Mouse (Mus musculus): ENCODE measurements around the gene Dlx1.
A peak's percentile ranks its signal among the peaks of the same experiment; 100 is the strongest.

Dlx1 gene

DNA sequence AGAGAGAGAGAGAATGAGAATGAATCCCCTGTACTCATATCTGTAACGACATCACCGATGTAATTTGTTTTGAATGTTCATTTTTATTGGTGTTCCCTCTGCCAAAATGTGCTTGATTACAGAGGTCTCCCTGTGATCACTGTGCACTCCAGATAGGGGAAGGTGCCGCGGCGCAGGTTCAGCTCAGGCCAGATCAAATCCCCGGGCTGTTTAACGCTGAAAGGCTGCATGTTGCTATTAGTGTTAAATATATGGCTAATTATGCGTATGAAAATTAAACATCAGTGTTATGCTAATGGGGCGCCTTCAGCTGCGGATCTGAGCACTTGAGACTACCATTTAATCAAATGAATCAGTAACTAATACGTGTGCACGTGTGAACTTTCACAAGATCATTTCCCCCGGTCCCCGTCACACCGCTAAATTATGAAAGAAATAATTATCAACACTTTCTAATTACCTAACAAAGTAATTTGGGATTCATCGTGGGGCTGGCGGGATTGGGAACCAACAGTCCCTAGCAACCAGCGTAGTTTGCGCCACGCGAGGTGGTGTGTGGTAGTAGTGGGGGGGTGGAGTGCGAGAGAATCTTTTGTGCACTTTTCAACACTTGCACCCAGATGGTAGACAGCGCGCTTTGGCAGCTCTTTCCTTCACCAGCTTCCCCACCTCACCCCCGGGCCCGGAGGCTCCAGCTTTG is at the start of gene Dlx1:
Gene Dlx1 (plus strand): TSS at position 100 of the 700 bp plus-strand sequence.
- no peak for DNase-seq (ENCODE audit: low read depth, low spot score)

DNA sequence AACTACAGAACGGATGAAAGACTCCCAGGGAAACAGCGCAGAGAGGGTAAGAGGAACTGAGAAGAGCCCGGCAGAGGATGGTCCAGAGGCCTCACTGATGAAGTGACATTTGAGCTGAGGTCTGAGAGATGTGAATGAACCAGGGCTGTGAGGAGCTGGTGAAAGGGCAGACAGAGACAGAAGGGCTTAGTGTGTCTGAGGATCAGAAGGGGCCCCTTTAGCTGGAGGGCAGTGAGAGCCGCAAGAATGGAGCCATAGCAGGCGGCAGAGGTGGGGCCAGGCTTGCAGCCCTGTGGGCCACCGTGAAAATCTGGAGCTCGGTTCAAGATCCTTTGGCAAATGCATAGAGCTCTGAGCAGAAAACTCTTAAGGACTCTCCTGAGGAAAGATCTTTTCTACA is 48.0 kb upstream of the Dlx1 start:
- DNase-seq (ENCODE audit: low read depth, low spot score), result no peak

DNA sequence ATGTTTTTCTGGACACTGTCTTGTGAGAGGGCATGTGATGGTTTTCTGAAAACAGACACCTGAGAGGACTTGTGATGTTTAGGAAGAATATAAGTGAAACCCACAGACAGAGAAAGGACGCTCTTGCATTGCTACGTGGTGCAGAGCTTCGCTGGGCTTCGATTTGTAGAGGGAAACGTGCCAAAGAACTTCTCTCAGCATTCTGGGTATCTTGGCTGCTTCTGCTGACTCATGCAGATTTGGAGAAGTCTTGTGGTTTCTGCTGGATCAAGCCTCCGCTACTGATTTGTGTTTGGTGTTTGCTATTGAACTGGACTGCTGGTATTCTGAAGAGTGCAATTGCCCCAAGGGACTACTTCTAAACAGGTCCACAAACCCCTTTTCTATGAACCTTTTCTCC is 46.1 kb upstream of the Dlx1 start:
- DNase-seq (ENCODE audit: low read depth, low spot score), result peak; percentile 55

DNA sequence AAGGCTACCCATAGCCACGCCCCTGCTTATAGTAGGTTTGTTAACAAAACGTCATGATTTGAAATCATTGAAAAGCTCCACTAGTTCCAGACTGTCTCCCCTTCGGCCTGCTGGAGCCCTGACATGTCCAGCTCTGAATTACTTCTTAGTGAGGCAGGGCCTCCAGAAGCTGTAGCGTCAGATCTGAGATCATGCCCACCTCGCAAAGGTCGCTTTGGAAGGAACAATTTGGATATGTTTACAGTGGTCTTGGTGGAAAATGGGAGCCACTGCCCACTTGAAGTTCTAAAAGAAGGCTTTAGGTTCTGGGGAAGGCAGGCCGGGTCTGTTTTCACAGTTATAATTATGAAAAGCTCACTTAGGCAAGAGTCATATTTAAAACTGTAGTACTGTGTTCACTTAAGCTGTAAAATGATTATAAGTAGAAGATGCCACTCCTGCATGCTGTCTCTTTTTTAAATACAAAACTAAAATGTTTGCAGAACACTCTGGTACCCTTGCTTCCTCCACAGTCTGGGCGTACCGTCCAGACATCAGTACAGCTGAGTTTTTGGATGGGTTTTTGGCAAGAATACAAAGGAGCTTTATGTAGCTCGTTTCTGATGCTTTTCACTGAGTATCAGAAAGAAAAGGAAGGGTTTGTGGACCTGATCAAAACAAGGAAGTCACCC is 44.7 kb upstream of the Dlx1 start:
- DNase-seq (ENCODE audit: low read depth, low spot score), result no peak

DNA sequence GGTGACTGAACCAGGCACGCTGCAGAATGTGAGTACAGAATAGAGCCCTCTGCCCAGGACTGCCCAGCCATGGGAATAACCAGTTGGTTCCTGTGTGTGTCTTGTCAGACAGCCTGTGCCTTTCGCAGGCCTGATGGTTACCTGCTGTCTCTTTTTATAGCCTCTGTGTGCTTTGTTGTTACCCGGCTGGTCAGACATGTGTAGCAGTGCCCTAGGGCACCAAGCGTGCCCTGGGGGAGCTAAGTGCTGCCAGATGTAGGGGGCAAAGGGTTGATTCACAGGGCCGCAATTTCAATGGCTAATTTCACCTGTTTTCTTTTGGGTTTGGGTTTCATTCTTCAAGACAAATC is 44.2 kb upstream of the Dlx1 start:
- DNase-seq (ENCODE audit: low read depth, low spot score), result no peak

DNA sequence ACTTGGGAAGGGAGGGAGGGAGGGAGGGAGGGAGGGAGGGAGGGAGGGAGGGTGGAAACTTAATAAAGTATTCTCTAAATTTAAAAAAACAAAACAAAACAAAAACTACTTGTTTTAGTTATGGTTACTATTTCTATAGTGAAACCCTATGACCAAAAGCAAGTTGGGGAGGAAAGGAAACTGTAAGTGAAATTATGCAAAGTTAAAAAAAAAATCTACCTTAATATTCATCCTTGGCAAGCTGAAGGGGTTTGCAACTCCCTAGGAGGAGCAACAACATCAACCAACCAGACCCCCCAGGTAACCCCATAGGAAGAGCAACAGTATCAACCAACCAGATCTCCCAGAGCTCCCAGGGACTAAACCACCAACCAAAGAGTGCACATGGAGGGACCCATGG is 36.6 kb upstream of the Dlx1 start:
- no peak for DNase-seq (ENCODE audit: low read depth, low spot score)

DNA sequence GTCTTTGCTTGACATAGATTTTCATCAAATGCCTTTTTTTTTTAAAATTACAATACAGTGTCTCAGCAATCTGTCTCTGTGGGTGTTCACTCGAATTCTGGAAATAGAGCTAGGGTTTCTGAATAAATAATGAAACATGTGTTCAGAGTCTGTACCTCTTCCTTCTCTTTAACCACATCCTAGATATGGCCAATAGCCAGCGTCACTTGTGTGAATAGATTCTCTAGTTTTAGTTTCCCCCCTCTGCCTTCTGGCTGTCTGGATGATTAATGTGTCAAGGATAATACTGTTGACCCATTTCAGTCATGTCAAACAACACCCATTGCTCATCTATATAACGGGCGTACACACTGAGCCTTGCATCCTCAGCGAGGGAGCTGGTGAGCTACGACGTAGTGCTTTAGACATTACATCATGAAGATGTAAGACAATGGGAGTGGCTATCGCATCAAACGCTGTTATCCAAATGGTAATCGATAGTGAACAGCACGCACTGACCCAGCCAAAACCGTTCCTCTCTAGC is 34.7 kb upstream of the Dlx1 start:
- DNase-seq (ENCODE audit: low read depth, low spot score), result no peak

DNA sequence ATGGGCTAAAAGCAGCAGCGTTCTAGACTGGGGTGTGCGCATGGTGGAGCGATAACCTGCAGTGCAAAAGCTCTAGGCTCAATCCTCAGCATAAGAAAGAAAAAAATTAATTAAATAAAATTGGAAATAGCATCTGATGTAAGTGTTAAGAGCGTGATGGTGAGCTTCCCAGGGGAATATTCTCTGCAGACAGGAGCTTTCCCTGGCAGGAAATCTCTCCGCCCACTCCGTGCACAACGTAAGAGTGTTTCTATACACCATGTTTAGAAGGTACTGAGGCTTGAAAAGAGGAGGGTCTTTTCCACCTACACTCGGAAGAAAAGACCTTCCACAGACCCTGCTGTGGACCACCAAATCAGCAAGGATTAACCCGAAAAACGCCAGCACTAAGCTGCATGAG is 33.4 kb upstream of the Dlx1 start:
- no peak for DNase-seq (ENCODE audit: low read depth, low spot score)

DNA sequence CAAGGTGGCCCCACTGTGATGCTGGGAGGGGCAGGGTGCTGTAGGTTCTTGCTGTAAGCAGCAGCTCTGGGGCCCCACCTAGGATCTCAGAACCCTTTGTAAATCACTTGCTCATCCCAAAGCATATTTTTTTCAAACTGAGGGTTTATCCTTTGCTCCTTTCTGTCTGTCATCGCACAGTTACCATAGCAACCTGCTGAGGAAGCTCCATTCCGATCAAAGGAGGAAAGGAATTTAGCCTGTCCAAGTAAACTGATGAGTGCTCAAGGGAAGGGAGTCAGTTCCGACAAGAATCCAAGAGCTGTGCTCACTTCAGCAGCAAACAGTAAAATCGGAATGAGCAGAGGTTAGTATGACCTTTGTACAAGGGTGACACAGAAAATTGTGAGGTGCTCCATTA is 32.9 kb upstream of the Dlx1 start:
- DNase-seq (ENCODE audit: low read depth, low spot score), result no peak

DNA sequence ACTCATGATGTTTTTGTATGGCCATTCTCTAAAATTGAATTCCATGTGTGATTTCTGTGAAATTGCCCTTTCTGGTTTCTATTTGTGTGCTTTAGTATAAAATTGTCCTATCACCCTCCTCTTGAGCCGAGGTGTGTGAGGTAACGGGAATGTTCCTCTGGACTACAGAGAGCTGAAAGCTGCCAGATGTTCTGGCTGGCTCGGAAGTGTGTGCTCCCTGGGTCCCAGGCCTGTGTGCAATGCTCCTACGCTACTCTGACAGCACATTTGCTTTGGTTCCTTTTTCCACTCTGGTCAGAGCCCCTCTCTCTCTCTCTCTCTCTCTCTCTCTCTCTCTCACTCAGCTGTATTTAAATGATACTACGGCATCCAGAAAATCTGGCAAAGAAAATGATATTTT is 30.7 kb upstream of the Dlx1 start:
- peak; percentile 42 for DNase-seq (ENCODE audit: low read depth, low spot score)

DNA sequence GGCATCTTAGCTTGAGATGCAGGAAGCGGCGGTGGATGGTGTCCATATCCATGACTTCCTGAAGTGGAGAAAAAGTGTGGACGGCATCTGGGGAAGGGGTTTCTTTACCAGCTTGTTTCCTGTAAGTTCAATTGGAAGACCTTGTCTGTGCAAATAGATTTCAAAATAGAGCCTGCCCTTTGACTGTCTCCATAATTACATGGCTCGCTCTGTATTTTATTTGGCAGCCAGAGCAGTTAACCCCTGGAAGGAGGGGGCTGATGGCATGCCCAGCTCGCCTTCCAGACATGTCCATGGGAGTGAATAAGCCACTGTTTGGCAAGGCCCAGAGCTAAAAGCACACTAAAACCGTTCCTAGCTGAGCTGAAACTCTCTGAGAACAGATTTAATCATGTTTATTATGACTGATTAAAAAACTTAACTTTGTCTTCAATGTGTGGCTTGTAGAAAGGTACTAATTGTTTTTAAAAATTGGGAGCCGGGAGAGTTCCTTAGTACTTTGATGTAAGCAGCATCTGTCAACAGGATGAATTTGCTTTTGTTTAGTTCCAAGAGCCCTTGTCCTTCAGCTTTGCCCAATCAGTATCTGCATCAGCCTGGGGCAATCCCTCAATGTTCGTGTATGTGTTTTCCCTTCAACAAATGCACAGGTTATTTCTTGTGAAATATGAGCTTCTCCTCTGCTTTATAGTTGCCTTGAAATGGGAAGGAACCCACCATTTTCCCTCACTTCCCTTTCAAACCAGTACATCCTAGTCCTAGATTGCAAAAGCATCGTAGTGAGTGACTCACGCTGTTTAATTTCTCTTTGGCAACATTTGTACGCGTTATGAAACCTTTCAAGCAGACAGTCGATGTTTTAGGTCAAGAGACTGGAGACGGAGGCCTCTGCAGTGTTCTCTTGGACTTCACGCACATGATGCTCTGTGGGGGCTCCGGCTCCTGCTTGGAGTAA is 28.4 kb upstream of the Dlx1 start:
- peak; percentile 92 for DNase-seq (ENCODE audit: low read depth, low spot score)

DNA sequence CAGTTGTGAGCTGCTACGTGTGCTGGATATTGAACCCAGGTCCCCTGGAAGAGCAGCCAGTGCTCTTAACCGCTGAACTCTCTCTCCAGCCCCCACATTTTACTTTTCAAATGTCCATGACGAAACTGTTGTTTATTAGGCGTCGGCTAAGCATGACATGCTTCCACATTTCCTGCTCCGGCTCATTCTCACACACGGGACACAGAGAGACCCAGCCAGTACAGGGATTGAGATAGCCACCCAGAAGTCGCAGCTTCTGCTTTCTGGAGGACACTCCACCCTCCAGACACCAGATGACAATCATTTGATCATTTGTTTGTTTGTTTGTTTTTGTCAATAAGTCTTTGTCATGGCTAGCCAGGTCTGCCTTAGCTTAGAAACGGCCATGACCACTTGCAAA is 23.1 kb upstream of the Dlx1 start:
- no peak for DNase-seq (ENCODE audit: low read depth, low spot score)

DNA sequence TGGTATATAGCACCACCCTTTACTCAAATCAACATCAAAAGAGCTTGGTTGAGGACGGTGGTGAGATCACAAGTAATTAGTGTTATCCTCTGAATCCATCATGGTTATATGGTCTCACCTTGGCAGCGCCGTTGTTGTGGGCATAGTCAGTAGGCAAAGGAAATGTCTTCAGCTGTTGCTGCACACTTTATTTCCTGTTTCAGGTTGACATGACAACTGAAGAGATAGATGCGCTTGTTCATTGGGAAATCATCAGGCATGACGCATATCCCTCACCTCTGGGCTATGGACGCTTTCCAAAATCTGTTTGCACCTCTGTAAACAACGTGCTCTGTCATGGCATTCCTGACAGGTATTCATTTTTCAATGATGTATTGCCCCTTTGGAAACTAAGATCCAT is 16.7 kb upstream of the Dlx1 start:
- no peak for DNase-seq (ENCODE audit: low read depth, low spot score)

DNA sequence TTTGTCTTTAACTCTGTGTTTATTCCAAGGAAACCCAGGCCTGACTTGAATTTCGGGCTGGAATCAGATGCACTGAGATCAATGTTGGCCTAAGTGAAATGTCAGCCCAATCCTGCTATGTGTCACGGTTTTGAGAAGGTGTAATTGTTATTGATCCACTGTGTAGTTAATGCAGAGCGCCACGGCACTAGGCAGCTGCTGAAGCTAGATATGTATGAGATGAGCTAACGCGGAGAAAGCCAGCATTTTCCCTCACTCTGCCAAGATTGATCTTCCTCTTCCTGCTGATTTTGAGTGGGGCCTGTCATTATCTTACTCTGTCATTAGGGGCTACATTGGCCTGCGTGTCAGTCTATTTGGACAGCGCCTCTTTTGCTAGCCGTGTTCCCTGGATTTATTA is 15.6 kb upstream of the Dlx1 start:
- DNase-seq (ENCODE audit: low read depth, low spot score), result no peak

DNA sequence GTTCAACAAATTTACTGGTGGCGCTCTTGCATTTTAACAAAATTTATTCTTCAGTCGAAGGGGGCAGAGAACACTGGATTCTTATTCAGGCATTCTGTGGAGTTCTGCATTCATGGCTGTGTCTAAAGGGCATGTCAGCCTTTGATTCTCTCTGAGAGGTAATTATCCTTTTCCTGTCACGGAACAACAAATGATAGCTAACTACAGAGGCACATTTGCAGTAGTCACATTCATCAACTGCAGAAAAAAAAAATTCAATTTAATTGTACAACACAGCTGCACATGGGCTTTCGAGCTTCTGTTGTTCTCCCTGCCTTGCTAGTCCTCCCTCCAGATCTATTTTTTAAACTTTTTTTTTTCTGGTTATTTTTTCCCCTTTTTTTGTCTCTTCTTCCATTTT is 10.9 kb upstream of the Dlx1 start:
- DNase-seq (ENCODE audit: low read depth, low spot score), result no peak

DNA sequence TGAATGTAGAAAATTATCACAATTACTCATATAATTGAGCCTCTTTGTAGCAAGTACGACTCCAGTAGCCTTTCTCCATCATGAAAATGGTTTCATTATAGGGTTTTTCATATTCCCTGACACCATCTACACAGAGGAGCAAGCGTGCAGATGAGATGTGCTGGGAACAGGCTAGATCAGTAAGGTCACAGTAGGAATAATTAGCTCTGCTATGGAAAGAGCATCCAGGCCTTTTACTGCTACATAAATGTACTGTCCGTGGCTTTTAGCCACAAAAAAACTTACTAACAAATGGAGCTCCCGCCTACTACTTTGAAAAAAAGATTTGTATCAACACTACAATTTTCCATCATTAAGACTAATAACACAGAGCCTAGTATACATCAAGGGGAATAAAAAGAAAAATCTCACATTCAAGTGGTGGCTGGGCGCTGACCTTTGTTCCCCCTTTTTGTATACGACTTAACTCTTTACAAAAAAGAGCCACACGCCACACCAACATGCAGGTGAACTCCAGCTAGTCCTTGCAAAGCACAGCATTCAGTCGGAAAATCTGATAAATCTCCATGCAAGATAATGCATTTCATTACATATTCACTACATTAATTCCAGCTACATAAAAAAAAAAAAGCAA is 10.3 kb upstream of the Dlx1 start:
- DNase-seq (ENCODE audit: low read depth, low spot score), result no peak

DNA sequence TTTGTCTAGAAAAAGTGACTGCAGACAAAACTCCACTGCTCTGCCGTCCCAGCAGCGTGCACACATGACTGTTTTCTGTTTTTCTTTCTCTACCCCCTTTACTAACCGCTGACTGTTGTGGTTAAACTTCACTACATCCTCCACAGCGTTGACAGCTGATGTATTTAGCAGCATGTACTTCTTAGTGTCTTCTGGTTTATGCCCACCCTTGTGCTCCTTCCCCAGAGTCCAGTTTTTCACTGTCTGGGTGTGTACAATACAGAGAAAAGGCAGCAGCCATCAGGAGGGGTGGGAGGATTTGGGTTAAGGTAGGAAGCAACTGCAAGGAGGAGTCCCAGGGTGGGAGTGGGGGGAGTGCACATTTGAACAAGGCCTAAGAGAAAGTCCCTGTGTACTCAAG is 5.0 kb upstream of the Dlx1 start:
- DNase-seq (ENCODE audit: low read depth, low spot score), result no peak

DNA sequence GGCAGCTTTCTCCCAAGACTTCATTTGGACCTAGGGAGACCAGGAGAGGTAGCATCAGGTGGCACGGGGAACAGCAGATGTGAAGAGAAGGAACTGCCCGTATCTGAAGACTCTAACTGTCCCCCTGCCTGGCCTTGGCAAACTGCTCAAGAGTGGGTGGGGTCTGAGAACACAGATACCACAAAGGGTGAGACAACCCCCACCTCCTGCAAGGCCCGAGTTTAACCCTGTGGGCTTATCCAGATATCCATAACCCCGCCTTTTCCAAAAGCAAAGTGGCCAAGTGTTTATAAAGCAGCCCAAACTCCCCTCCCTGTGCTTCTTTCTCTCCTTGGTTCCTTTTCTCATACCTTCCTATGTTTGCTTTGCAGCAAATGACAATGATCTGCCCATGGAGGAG is 4.5 kb upstream of the Dlx1 start:
- no peak for DNase-seq (ENCODE audit: low read depth, low spot score)

DNA sequence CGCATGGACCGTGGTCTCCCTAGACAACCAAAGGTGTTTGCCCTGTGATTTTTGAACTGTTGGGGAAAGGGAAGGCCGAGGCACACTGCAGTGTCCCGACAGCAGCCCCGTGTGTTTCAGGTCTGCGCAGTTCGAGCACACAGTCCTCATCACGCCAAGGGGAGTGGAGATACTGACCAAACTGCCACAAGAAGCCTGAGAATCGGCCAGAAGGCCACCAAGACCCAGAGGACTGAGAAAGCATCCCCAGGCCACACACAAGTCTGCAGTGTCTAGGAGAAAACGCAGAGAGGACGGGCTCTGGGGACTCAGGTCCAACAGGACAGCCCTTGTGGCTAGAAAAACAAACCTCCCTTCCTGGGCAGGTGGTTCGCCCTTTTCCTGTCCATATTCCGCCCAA is 3.1 kb upstream of the Dlx1 start:
- DNase-seq (ENCODE audit: low read depth, low spot score), result no peak

DNA sequence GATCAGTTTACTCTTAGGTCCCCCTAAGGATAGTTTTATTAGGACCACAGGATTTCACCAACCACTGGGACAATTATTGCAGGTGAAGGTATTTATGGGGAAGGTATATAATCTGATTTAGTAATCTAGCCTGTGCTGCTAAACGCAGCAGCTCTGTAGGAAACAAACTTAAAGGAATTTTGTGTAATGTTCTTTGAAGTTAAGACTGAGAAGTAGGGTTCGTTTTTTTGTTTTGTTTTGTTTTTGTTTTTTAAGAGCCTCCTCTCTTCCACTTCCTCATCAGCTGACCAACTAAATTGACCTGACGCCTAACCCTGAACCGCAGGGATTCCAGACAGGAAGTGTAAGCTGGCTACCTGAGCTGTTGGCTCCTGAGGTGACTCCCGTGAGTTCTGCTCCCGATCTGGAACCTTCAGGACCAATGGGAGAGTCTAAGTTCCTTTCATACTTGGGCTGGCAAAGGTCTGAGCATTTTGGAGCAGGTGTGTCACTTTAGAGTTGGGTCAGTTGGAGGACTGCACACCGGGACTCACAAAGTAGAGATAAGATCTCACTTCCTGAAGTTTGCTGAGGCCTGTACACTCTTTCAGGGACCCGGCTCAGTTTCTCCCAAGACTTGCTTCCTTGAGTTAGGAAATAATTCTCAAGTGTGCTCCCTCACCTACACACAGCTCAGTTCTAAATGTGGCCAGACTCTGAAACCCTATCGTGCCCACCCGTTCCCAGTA is 1.2 kb upstream of the Dlx1 start:
- DNase-seq (ENCODE audit: low read depth, low spot score), result no peak

DNA sequence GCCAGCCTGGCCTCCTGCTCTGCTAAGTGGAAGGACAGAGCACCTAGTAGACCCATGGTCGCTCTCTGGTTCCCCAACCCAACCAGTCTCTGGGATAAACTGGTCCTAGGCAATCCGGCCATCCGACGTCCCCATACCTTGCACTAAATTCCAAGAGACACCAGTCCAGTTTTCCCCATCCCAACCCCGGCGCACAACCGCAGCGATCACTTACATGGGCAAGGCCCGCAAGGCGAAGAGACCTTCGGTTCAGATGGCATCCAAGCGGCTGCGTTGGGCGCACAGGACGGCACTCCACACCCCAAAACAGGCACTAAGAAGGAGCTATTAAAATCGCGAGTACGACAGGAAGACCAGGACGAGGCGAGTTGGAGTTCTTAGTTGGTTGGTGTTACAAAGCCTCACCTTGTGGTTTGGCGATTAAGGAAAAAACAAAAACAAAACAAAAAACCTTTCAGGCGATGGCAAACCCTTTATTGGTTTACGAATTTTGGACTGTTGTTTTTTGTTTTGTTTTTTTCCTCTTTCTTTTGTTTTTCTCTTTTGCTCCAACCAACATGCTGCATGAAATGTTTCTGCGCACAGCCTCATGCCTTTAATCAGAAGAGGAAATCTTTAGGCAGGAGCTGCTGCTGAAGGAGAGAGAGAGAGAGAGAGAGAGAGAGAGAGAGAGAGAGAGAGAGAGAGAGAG is 445 bp upstream of the Dlx1 start:
- DNase-seq (ENCODE audit: low read depth, low spot score), result no peak
